23 mouse cellular contexts compared by ENCODE assay signal in the genomic region with DNA sequence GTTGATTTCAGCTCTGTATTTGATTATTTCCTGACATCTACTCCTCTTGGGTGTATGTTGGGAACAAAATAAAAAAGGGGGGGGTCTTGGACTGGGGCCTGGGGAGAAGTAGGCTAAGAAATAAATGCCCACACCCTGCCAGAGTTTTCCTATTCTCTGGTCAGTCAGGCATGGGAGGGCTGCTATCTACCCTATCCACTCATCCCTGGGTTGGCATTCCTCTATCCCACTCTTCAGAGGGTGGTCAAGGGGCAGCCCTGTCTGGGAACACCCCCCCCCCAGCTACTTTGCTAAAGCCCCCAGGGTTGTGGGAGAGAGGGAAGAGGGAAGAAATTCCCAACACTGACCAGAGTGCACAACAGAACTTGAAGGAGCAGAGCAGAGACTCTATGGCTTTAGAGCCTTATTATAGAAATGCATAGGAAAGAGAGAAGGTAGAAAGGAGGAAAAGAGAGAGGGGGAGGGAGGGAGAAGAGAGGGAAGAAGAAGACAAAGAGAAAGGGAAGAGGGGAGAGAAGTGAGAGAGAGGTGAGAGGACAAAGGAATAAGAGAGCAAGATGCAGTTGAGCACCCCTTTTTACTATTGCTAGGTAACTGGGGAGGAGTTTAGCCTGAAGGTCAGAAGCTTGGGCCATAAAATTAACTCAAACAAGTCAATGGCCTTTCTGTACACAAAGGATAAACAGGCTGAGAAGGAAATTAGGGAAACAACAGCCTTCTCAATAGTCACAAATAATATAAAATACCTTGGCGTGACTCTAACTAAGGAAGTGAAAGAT. TPM values are rescaled to one million over a fixed set of nuclear protein-coding genes. Genes with fewer than 3 reads are reported as not detected.
A peak's percentile ranks its signal among the peaks of the same experiment; 100 is the strongest.
DNase-seq lines count a peak whose midpoint lies in the region; ATAC-seq and TF ChIP-seq lines count a peak whose summit lies in the region.
"Not testable (repeated sequence)": the region's sequence is repeated elsewhere in the genome, so short reads cannot be mapped to it uniquely, and the experiment has no call there.
"Had no signal": no experiment of that assay in that cellular context is flagged by ENCODE, and none has a peak within 500 bp of the region (broad histone marks: within the 10 kb centered on the region; RNA-seq: fewer than 3 reads in every experiment).

No protein-coding gene starts in this region.

- not testable (repeated sequence) for H3K9ac ChIP-seq in heart, embryonic 11.5 days (ENCODE audit: low read depth, low read length); heart, embryonic 15.5 days; hindbrain, postnatal 0 days (replicated peaks; ENCODE audit: low read length); limb, embryonic 15.5 days; midbrain, embryonic 14.5 days (replicated peaks; ENCODE audit: low read length); stomach, embryonic 14.5 days (replicated peaks; ENCODE audit: low read depth, low read length)

- not testable (repeated sequence) for H3K27ac ChIP-seq in forebrain, embryonic 10.5 days; heart, embryonic 11.5 days (ENCODE audit: low read depth, low read length); heart, embryonic 15.5 days; hindbrain, postnatal 0 days; limb, embryonic 15.5 days; midbrain, embryonic 14.5 days (replicated peaks; ENCODE audit: low read depth, low read length); stomach, embryonic 14.5 days (ENCODE audit: low read length)

- peak; percentile 35; the same call in 1 of the 2 replicates for ATAC-seq in heart, embryonic 11.5 days (replicated peaks; ENCODE audit: insufficient number of reproducible peaks, low FRiP score, low TSS enrichment)
- peak; percentile 67; the same call in 1 of the 2 replicates for ATAC-seq in heart, embryonic 15.5 days (replicated peaks; ENCODE audit: insufficient number of reproducible peaks, insufficient read depth, low FRiP score, low read depth)
- ATAC-seq in hindbrain, postnatal 0 days = 0 out of 2 replicates have a peak, but pooled peaks have one; percentile 32
- ATAC-seq in limb, embryonic 15.5 days (ENCODE audit: insufficient number of reproducible peaks, low FRiP score, low TSS enrichment, low read depth) = peak; percentile 69; the same call in 1 of the 2 replicates
- peak; percentile 66 for ATAC-seq in midbrain, embryonic 14.5 days (ENCODE audit: low FRiP score, low TSS enrichment)
- ATAC-seq in stomach, embryonic 14.5 days (ENCODE audit: insufficient number of reproducible peaks, insufficient read depth, low FRiP score, low read depth) = peak; percentile 49; the same call in 1 of the 2 replicates

- H3K4me1 ChIP-seq in forebrain, embryonic 10.5 days; heart, embryonic 11.5 days (ENCODE audit: control insufficient read depth, insufficient read depth, low read length); heart, embryonic 15.5 days (replicated peaks); hindbrain, postnatal 0 days (ENCODE audit: insufficient read depth, low read length); limb, embryonic 15.5 days; midbrain, embryonic 14.5 days (ENCODE audit: control insufficient read depth, insufficient read depth, low read length); stomach, embryonic 14.5 days (ENCODE audit: control insufficient read depth, insufficient read depth, low read length): not testable (repeated sequence)

- H3K36me3 ChIP-seq in forebrain, embryonic 10.5 days (replicated peaks); heart, embryonic 11.5 days (ENCODE audit: control insufficient read depth, insufficient read depth, low read length); heart, embryonic 15.5 days; hindbrain, postnatal 0 days (ENCODE audit: insufficient read depth, low read length); limb, embryonic 15.5 days; midbrain, embryonic 14.5 days (ENCODE audit: control insufficient read depth, insufficient read depth, low read length); stomach, embryonic 14.5 days (ENCODE audit: control insufficient read depth, insufficient read depth, low read length): not testable (repeated sequence)

- not testable (repeated sequence) for TF ChIP-seq CTCF in hindbrain, postnatal 0 days (IDR thresholded peaks at IDR 0.05; ENCODE audit: low read depth)

- 93% methylated on average over 1 of the region's 1 CpGs for WGBS in forebrain, embryonic 10.5 days
- 67% methylated on average over 1 of the region's 1 CpGs for WGBS in heart, embryonic 11.5 days (ENCODE audit: insufficient replicate concordance)
- WGBS in heart, embryonic 15.5 days = 83% methylated on average over 1 of the region's 1 CpGs
- 100% methylated on average over 1 of the region's 1 CpGs for WGBS in hindbrain, postnatal 0 days
- WGBS in limb, embryonic 15.5 days = 83% methylated on average over 1 of the region's 1 CpGs
- WGBS in midbrain, embryonic 14.5 days = 100% methylated on average over 1 of the region's 1 CpGs
- 86% methylated on average over 1 of the region's 1 CpGs for WGBS in stomach, embryonic 14.5 days

- not testable (repeated sequence) for H3K4me3 ChIP-seq in forebrain, embryonic 10.5 days; heart, embryonic 11.5 days (ENCODE audit: low read depth, low read length); heart, embryonic 15.5 days; hindbrain, postnatal 0 days (ENCODE audit: low read length); limb, embryonic 15.5 days; midbrain, embryonic 14.5 days (replicated peaks; ENCODE audit: low read depth, low read length); stomach, embryonic 14.5 days (ENCODE audit: low read depth, low read length)

- peak; percentile 1 for DNase-seq in embryo, embryonic 10 days (ENCODE audit: low spot score)
- peak; percentile 13 for DNase-seq in forebrain, embryonic 10.5 days (ENCODE audit: extremely low spot score, low spot score)
- DNase-seq in hindbrain, postnatal 0 days (ENCODE audit: low spot score); midbrain, embryonic 14.5 days: not testable (repeated sequence)

- not testable (repeated sequence) for H3K4me2 ChIP-seq in heart, embryonic 11.5 days; heart, embryonic 15.5 days; hindbrain, postnatal 0 days (ENCODE audit: low read depth, low read length); limb, embryonic 15.5 days; midbrain, embryonic 14.5 days (ENCODE audit: low read length); stomach, embryonic 14.5 days (replicated peaks; ENCODE audit: low read depth, low read length)

- H3K27me3 ChIP-seq in forebrain, embryonic 10.5 days (ENCODE audit: poor library complexity, severe bottlenecking); heart, embryonic 11.5 days (ENCODE audit: control insufficient read depth, insufficient read depth, low read length); heart, embryonic 15.5 days; hindbrain, postnatal 0 days (ENCODE audit: insufficient read depth, low read length); limb, embryonic 15.5 days; midbrain, embryonic 14.5 days (ENCODE audit: control insufficient read depth, insufficient read depth, low read length); stomach, embryonic 14.5 days (ENCODE audit: control insufficient read depth, insufficient read depth, low read length): not testable (repeated sequence)

- peaks cover 45% of the 10 kb centered on the region for H3K9me3 ChIP-seq in forebrain, embryonic 10.5 days
- peaks cover 12% of the 10 kb centered on the region for H3K9me3 ChIP-seq in heart, embryonic 11.5 days (replicated peaks; ENCODE audit: control insufficient read depth, low read length)
- H3K9me3 ChIP-seq in heart, embryonic 15.5 days (replicated peaks) = peaks cover 15% of the 10 kb centered on the region
- H3K9me3 ChIP-seq in hindbrain, postnatal 0 days (ENCODE audit: low read length) = peaks cover 18% of the 10 kb centered on the region
- peaks cover 10% of the 10 kb centered on the region for H3K9me3 ChIP-seq in limb, embryonic 15.5 days
- peaks cover 30% of the 10 kb centered on the region for H3K9me3 ChIP-seq in midbrain, embryonic 14.5 days (ENCODE audit: control insufficient read depth, low read length)
- H3K9me3 ChIP-seq in stomach, embryonic 14.5 days (ENCODE audit: control insufficient read depth, low read depth, low read length) = not testable (repeated sequence)

RNA-seq across cellular contexts. Expression of gene Speer4e, which starts 17.9 kb away (rescaled TPM):
- polyA plus RNA-seq in forebrain, embryonic 10.5 days (2016; fragmentation: Nextera tagmentation; extraction: Ambion mirVana) = not detected in 2 replicates
- not detected in 2 replicates for polyA plus RNA-seq in heart, embryonic 11.5 days (2014; fragmentation: Nextera tagmentation; extraction: Ambion mirVana)
- not detected in 2 replicates for polyA plus RNA-seq in heart, embryonic 15.5 days (2015; fragmentation: Nextera tagmentation; extraction: Ambion mirVana)
- not detected in 2 replicates for total RNA-seq in hindbrain, postnatal 0 days (2014; rRNA removed)
- not detected in 2 replicates for polyA plus RNA-seq in hindbrain, postnatal 0 days (2015; fragmentation: Nextera tagmentation; extraction: Ambion mirVana)
- polyA plus RNA-seq in limb, embryonic 15.5 days (2015; fragmentation: Nextera tagmentation; extraction: Ambion mirVana) = not detected in 2 replicates
- polyA plus RNA-seq in midbrain, embryonic 14.5 days (2014; fragmentation: Nextera tagmentation; extraction: Ambion mirVana) = not detected in 2 replicates
- polyA plus RNA-seq in stomach, embryonic 14.5 days (2014; fragmentation: Nextera tagmentation; extraction: Ambion mirVana) = not detected in 2 replicates
- total RNA-seq: adrenal gland, adult 8-10 months; adrenal gland, postnatal 36 days; gastrocnemius, postnatal 10 days; gastrocnemius, postnatal 4 days; heart, adult 2 months; heart, postnatal 25 days had no signal
- polyA plus RNA-seq: CD4-positive, CD25-positive, alpha-beta regulatory T cell, adult 4 months; cerebellum, adult 2 months; embryonic facial prominence, embryonic 11.5 days; forebrain, embryonic 16.5 days; frontal cortex, adult 2 months; G1E; heart, adult 2 months; heart, embryonic 16.5 days; hindbrain, embryonic 10.5 days; intestine, embryonic 15.5 days had no signal

RNA-seq across cellular contexts. Expression of gene Gm10354, which starts 22.6 kb away (rescaled TPM):
- polyA plus RNA-seq in forebrain, embryonic 10.5 days (2016; fragmentation: Nextera tagmentation; extraction: Ambion mirVana) = not detected in 2 replicates
- polyA plus RNA-seq in heart, embryonic 11.5 days (2014; fragmentation: Nextera tagmentation; extraction: Ambion mirVana) = not detected in 2 replicates
- not detected in 2 replicates for polyA plus RNA-seq in heart, embryonic 15.5 days (2015; fragmentation: Nextera tagmentation; extraction: Ambion mirVana)
- not detected in 2 replicates for total RNA-seq in hindbrain, postnatal 0 days (2014; rRNA removed)
- polyA plus RNA-seq in hindbrain, postnatal 0 days (2015; fragmentation: Nextera tagmentation; extraction: Ambion mirVana) = not detected in 2 replicates
- not detected in 2 replicates for polyA plus RNA-seq in limb, embryonic 15.5 days (2015; fragmentation: Nextera tagmentation; extraction: Ambion mirVana)
- not detected in 2 replicates for polyA plus RNA-seq in midbrain, embryonic 14.5 days (2014; fragmentation: Nextera tagmentation; extraction: Ambion mirVana)
- not detected in 2 replicates for polyA plus RNA-seq in stomach, embryonic 14.5 days (2014; fragmentation: Nextera tagmentation; extraction: Ambion mirVana)
- total RNA-seq: adrenal gland, adult 8-10 months; adrenal gland, postnatal 36 days; gastrocnemius, postnatal 10 days; gastrocnemius, postnatal 4 days; heart, adult 2 months; heart, postnatal 25 days had no signal
- polyA plus RNA-seq: CD4-positive, CD25-positive, alpha-beta regulatory T cell, adult 4 months; cerebellum, adult 2 months; embryonic facial prominence, embryonic 11.5 days; forebrain, embryonic 16.5 days; frontal cortex, adult 2 months; G1E; heart, adult 2 months; heart, embryonic 16.5 days; hindbrain, embryonic 10.5 days; intestine, embryonic 15.5 days had no signal

RNA-seq across cellular contexts. Expression of gene Gm9758, which starts 41.4 kb away (rescaled TPM):
- not detected in 2 replicates for polyA plus RNA-seq in forebrain, embryonic 10.5 days (2016; fragmentation: Nextera tagmentation; extraction: Ambion mirVana)
- not detected in 2 replicates for polyA plus RNA-seq in heart, embryonic 11.5 days (2014; fragmentation: Nextera tagmentation; extraction: Ambion mirVana)
- polyA plus RNA-seq in heart, embryonic 15.5 days (2015; fragmentation: Nextera tagmentation; extraction: Ambion mirVana) = not detected in 2 replicates
- total RNA-seq in hindbrain, postnatal 0 days (2014; rRNA removed) = not detected in 2 replicates
- not detected in 2 replicates for polyA plus RNA-seq in hindbrain, postnatal 0 days (2015; fragmentation: Nextera tagmentation; extraction: Ambion mirVana)
- not detected in 2 replicates for polyA plus RNA-seq in limb, embryonic 15.5 days (2015; fragmentation: Nextera tagmentation; extraction: Ambion mirVana)
- not detected in 2 replicates for polyA plus RNA-seq in midbrain, embryonic 14.5 days (2014; fragmentation: Nextera tagmentation; extraction: Ambion mirVana)
- polyA plus RNA-seq in stomach, embryonic 14.5 days (2014; fragmentation: Nextera tagmentation; extraction: Ambion mirVana) = not detected in 2 replicates
- total RNA-seq: adrenal gland, adult 8-10 months; adrenal gland, postnatal 36 days; G1E; gastrocnemius, postnatal 10 days; gastrocnemius, postnatal 4 days; heart, adult 2 months; heart, postnatal 25 days had no signal
- polyA plus RNA-seq: CD4-positive, CD25-positive, alpha-beta regulatory T cell, adult 4 months; cerebellum, adult 2 months; embryonic facial prominence, embryonic 11.5 days; forebrain, embryonic 16.5 days; frontal cortex, adult 2 months; G1E; heart, adult 2 months; heart, embryonic 16.5 days; hindbrain, embryonic 10.5 days; intestine, embryonic 15.5 days had no signal
